ENCODE assay signal across 10 mouse cellular contexts in genomic region chr9:41973775-41974657, GRCm38 (mm10).
DNase-seq lines count a peak whose midpoint lies in the region; ATAC-seq and TF ChIP-seq lines count a peak whose summit lies in the region.
"Had no signal": no experiment of that assay in that cellular context is flagged by ENCODE, and none has a peak within 500 bp of the region (broad histone marks: within the 10 kb centered on the region; RNA-seq: fewer than 3 reads in every experiment).

No protein-coding gene starts in this region.

- peaks cover 28% of the 10 kb centered on the region for H3K36me3 ChIP-seq in midbrain, embryonic 13.5 days
- H3K36me3 ChIP-seq: G1E; liver, embryonic 15.5 days had no signal

- H3K4me3 ChIP-seq in gastrocnemius, adult 2 months, result no peak overlapping the region
- no peak overlapping the region for H3K4me3 ChIP-seq in midbrain, embryonic 13.5 days (replicated peaks)
- H3K4me3 ChIP-seq: liver, embryonic 15.5 days had no signal

- 68% methylated on average over 25 of the region's 25 CpGs for WGBS in midbrain, embryonic 13.5 days

- intact Hi-C loops in gastrocnemius, adult 2 months (cut with DNase I), result no loop called here
- intact Hi-C loops in heart, postnatal 10 days (cut with DNase I), result no loop called here

- peaks cover 4% of the 10 kb centered on the region; the same call in 1 of the 2 replicates for H3K9me3 ChIP-seq in midbrain, embryonic 13.5 days
- H3K9me3 ChIP-seq: liver, embryonic 15.5 days had no signal

- H3K4me2 ChIP-seq in midbrain, embryonic 13.5 days (replicated peaks), result no peak overlapping the region
- H3K4me2 ChIP-seq: liver, embryonic 15.5 days had no signal

- DNase-seq in gastrocnemius, adult 2 months, result peak; percentile 70
- no peak for DNase-seq in gastrocnemius, adult 8-10 months (ENCODE audit: low spot score in 2 of 2)
- peak; percentile 62 for DNase-seq in WW6 (ENCODE audit: low read depth, low spot score)
- peak; percentile 83 for DNase-seq in embryo, embryonic 10.5 days (ENCODE audit: low spot score)
- DNase-seq in heart, postnatal 10 days, result peak; percentile 38 to 70
- DNase-seq in left cerebral cortex, adult 11 months (ENCODE audit: low spot score), result peak; percentile 75
- DNase-seq in testis, postnatal 14 days (ENCODE audit: low spot score), result peak; percentile 45

- peak; percentile 68 for TF ChIP-seq CTCF in gastrocnemius, adult 2 months (IDR thresholded peaks at IDR 0.05)

- no peak overlapping the region for H3K27ac ChIP-seq in gastrocnemius, adult 2 months
- H3K27ac ChIP-seq in midbrain, embryonic 13.5 days, result no peak overlapping the region
- H3K27ac ChIP-seq: liver, embryonic 15.5 days had no signal

- no peak overlapping the region for H3K9ac ChIP-seq in midbrain, embryonic 13.5 days (replicated peaks)
- H3K9ac ChIP-seq: liver, embryonic 15.5 days had no signal

- H3K27me3 ChIP-seq in midbrain, embryonic 13.5 days, result no peaks in the 10 kb centered on the region
- H3K27me3 ChIP-seq: liver, embryonic 15.5 days had no signal

- H3K4me1 ChIP-seq in midbrain, embryonic 13.5 days (replicated peaks), result no peaks in the 10 kb centered on the region
- H3K4me1 ChIP-seq: liver, embryonic 15.5 days had no signal

- peak; percentile 92 for ATAC-seq in midbrain, embryonic 13.5 days

Comparison
In these comparisons a context has a peak if more than half of its experiments do, and no peak if none do; other contexts are left out.
1. DNase-seq: peak in gastrocnemius, adult 2 months (single experiment), WW6 (single experiment), embryo, embryonic 10.5 days (single experiment), heart, postnatal 10 days (2 of 2), left cerebral cortex, adult 11 months (single experiment) and testis, postnatal 14 days (single experiment); none in gastrocnemius, adult 8-10 months (0 of 2).